Mouse (Mus musculus) lung, postnatal 0 days (tissue): ENCODE data around the gene Kcnk18. TPM values are rescaled to one million over a fixed set of nuclear protein-coding genes. Genes with fewer than 3 reads are reported as not detected.

Source experiments
- ATAC-seq: fragments of 200-750 bp; cut with Nextera tagmentation; 2 replicates; pipeline ENCODE4 v1.8.0; 2017; ENCODE audit warnings: moderate library complexity
- DNase-seq: peaks from one replicate; pipeline ENCODE4 v3.0.0-alpha.2; 2016; ENCODE audit warnings: low spot score
- H3K27ac ChIP-seq: fragments of 300-500 bp; sonication (generic); 2 replicates; pipeline ENCODE4 v1.5.1; 2014; ENCODE audit warnings: antibody characterized with exemption, mild to moderate bottlenecking, low read length, mixed read lengths
- H3K27me3 ChIP-seq: fragments of 300-500 bp; sonication (generic); replicated peaks from 2 replicates; pipeline ENCODE4 v1.6.1; 2014; ENCODE audit warnings: low read length, mixed read lengths; ENCODE audit not compliant: insufficient read depth
- H3K36me3 ChIP-seq: fragments of 300-500 bp; sonication (generic); 2 replicates; pipeline ENCODE4 v1.6.1; 2014; ENCODE audit warnings: low read length, mixed read lengths; ENCODE audit not compliant: insufficient read depth
- H3K4me1 ChIP-seq: fragments of 300-500 bp; sonication (generic); 2 replicates; pipeline ENCODE4 v1.6.1; 2014; ENCODE audit warnings: antibody characterized with exemption, low read depth, low read length, mixed read lengths; ENCODE audit not compliant: insufficient read depth
- H3K4me2 ChIP-seq: fragments of 300-500 bp; sonication (generic); replicated peaks from 2 replicates; pipeline ENCODE4 v1.6.1; 2014; ENCODE audit warnings: low read depth, mild to moderate bottlenecking, low read length, moderate library complexity, mixed read lengths
- H3K4me3 ChIP-seq: fragments of 300-500 bp; sonication (generic); 2 replicates; pipeline ENCODE4 v1.5.1; 2014; ENCODE audit warnings: low read depth, low read length
- H3K9ac ChIP-seq: fragments of 300-500 bp; sonication (generic); replicated peaks from 2 replicates; pipeline ENCODE4 v1.6.1; 2014; ENCODE audit warnings: low read depth, mild to moderate bottlenecking
- H3K9me3 ChIP-seq: fragments of 300-500 bp; sonication (generic); 2 replicates; pipeline ENCODE4 v1.6.1; 2016; ENCODE audit warnings: low read length, mixed read lengths
- CTCF ChIP-seq: IDR thresholded peaks from 2 replicates; pipeline ENCODE4 v1.5.1; 2016; ENCODE audit warnings: antibody characterized with exemption, mild to moderate bottlenecking
- EP300 ChIP-seq: IDR thresholded peaks from 2 replicates; pipeline ENCODE4 v1.6.1; 2016; ENCODE audit warnings: antibody characterized with exemption, mild to moderate bottlenecking, control low read depth
- WGBS: fragments of 180-500 bp; shearing (Covaris S2); extraction: QIAGEN DNeasy Blood & Tissue Kit; methylation state at CpG from one replicate; pipeline ENCODE4 v1.1.7; 2014; 5-methylcytosine and 5-hydroxymethylcytosine counted together
- polyA plus RNA-seq: library from polyadenylated mRNA; unstranded; fragments of >200 nt; fragmentation: Nextera tagmentation; extraction: Ambion mirVana; gene quantifications from 2 replicates; pipeline ENCODE4 v1.2.1, GENCODE M21; 2015

The Kcnk18 gene
- polyA plus RNA-seq, 1 experiment from 2014 or later: not detected

- WGBS: 0% methylated on average over 10 of the region's 10 CpGs
- peaks cover 45% of the 10 kb centered on the region for H3K27me3 ChIP-seq
Measured at GRCm38 (mm10) chr19:59193456-59193855, 25.6 kb upstream of the Kcnk18 start.

GRCm38 (mm10) chr19:59193986-59194820, 24.8 kb upstream of the Kcnk18 start:
- H3K4me3 ChIP-seq: peak overlapping the region; percentile 21; the same call in 1 of the 2 replicates
- H3K4me2 ChIP-seq: peak overlapping the region; percentile 47
- peaks cover 42% of the 10 kb centered on the region for H3K27me3 ChIP-seq
- WGBS: 1% methylated on average over 49 of the region's 50 CpGs
- no peaks in the 10 kb centered on the region for H3K36me3 ChIP-seq
- ATAC-seq (no peak), DNase-seq (no peak)
- no peaks in the 10 kb centered on the region for H3K4me1 ChIP-seq
- no peak overlapping the region for H3K27ac ChIP-seq
- no peak for TF ChIP-seq EP300
- no peak for TF ChIP-seq CTCF
- no peak overlapping the region for H3K9ac ChIP-seq
- H3K9me3 ChIP-seq: no peaks in the 10 kb centered on the region

More at GRCm38 (mm10) chr19:59193456-59193855, 25.6 kb upstream of the Kcnk18 start:
- H3K4me2 ChIP-seq: peak overlapping the region; percentile 47
- ATAC-seq (no peak), DNase-seq (no peak)
- H3K9me3 ChIP-seq: no peaks in the 10 kb centered on the region
- no peak overlapping the region for H3K9ac ChIP-seq
- no peaks in the 10 kb centered on the region for H3K36me3 ChIP-seq
- H3K27ac ChIP-seq: no peak overlapping the region
- H3K4me3 ChIP-seq: peak overlapping the region; percentile 21; the same call in 1 of the 2 replicates
- no peaks in the 10 kb centered on the region for H3K4me1 ChIP-seq
- no peak for TF ChIP-seq EP300
- no peak for TF ChIP-seq CTCF

GRCm38 (mm10) chr19:59195181-59195770, 23.7 kb upstream of the Kcnk18 start:
- 11% methylated on average over 9 of the region's 9 CpGs for WGBS
- Histone ChIP-seq H3K9me3 (no peaks in the 10 kb centered on the region), H3K4me3 (no peak overlapping the region), H3K27me3 (peaks cover 42% of the 10 kb centered on the region), H3K27ac (no peak overlapping the region), H3K4me1 (no peaks in the 10 kb centered on the region), H3K36me3 (no peaks in the 10 kb centered on the region), H3K4me2 (no peak overlapping the region), H3K9ac (no peak overlapping the region)
- ATAC-seq (no peak), DNase-seq (no peak)
- TF ChIP-seq EP300 (no peak), CTCF (no peak)

GRCm38 (mm10) chr19:59196111-59196666, 22.8 kb upstream of the Kcnk18 start:
- no peak overlapping the region for H3K4me2 ChIP-seq
- H3K27ac ChIP-seq: no peak overlapping the region
- H3K4me3 ChIP-seq: no peak overlapping the region
- peak; percentile 80 for ATAC-seq
- H3K9ac ChIP-seq: no peak overlapping the region
- no peaks in the 10 kb centered on the region for H3K9me3 ChIP-seq
- peaks cover 37% of the 10 kb centered on the region for H3K27me3 ChIP-seq
- TF ChIP-seq CTCF: peak; percentile 78
- TF ChIP-seq EP300: no peak
- peak; percentile 51 for DNase-seq
- H3K4me1 ChIP-seq: no peaks in the 10 kb centered on the region
- 7% methylated on average over 15 of the region's 15 CpGs for WGBS
- H3K36me3 ChIP-seq: no peaks in the 10 kb centered on the region

- WGBS: 43% methylated on average over 7 of the region's 7 CpGs
- peak; percentile 87 for TF ChIP-seq CTCF
- no peak for TF ChIP-seq EP300
Measured at GRCm38 (mm10) chr19:59198161-59198560, 20.9 kb upstream of the Kcnk18 start.

GRCm38 (mm10) chr19:59208475-59208874, 10.5 kb upstream of the Kcnk18 start:
- DNase-seq: peak; percentile 61

More at GRCm38 (mm10) chr19:59198161-59198560, 20.9 kb upstream of the Kcnk18 start:
- DNase-seq (peak; percentile 54), ATAC-seq (no peak)
- Histone ChIP-seq H3K36me3 (no peaks in the 10 kb centered on the region), H3K4me2 (no peak overlapping the region), H3K27me3 (peaks cover 29% of the 10 kb centered on the region), H3K27ac (no peak overlapping the region), H3K4me3 (no peak overlapping the region), H3K9me3 (no peaks in the 10 kb centered on the region), H3K9ac (no peak overlapping the region), H3K4me1 (no peaks in the 10 kb centered on the region)

More at GRCm38 (mm10) chr19:59208475-59208874, 10.5 kb upstream of the Kcnk18 start:
- H3K4me3 ChIP-seq: no peak overlapping the region
- no peaks in the 10 kb centered on the region for H3K36me3 ChIP-seq
- no peaks in the 10 kb centered on the region for H3K9me3 ChIP-seq
- H3K9ac ChIP-seq: no peak overlapping the region
- H3K27me3 ChIP-seq: no peaks in the 10 kb centered on the region
- WGBS: 29% methylated on average over 5 of the region's 5 CpGs
- H3K4me2 ChIP-seq: no peak overlapping the region
- H3K27ac ChIP-seq: no peak overlapping the region
- no peaks in the 10 kb centered on the region for H3K4me1 ChIP-seq
- no peak for TF ChIP-seq EP300
- peak; percentile 84 for TF ChIP-seq CTCF
- no peak for ATAC-seq
